Mouse (Mus musculus): ENCODE data around the gene Eepd1.

Gene Eepd1

DNA sequence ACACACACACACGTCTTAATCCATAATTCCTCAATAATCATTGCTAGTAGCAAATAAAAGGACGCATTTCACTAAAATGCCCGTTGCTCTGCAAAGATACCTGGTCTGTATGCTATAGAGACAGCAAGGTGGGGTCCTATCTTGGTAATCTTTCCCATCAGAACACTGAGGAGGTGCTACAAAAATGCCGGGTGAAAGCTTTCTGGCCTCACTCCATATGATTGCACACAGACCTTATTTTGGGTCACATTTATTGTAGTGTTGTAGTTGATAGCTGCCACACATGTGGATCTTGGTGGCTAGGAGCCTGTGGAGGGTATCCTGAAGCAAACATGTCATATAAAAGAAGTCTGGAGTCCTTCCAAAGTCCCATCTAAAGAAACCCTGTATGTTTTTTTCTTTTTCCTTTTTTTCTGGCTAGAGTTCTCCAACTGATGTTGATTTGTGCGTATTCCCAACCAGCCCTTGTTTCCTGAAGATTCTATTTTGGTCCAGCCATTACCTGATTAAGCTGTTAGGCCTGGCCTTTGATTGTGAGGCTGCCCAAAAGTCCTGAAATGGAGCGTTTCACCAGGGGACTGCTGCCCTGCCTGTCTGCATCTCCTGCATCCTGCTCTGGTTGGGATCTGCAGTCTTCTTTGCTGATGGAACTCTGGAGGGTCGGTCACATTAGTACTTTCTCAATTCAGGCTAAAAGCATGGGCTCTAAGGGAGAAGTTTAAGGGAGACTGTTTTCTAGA lies 8.0 kb downstream of the Eepd1 start:
- DNase-seq = no peak

GRCm38 (mm10) chr9:25490278-25491145 lies 9.2 kb downstream of the Eepd1 start:
- DNase-seq = no peak

DNA sequence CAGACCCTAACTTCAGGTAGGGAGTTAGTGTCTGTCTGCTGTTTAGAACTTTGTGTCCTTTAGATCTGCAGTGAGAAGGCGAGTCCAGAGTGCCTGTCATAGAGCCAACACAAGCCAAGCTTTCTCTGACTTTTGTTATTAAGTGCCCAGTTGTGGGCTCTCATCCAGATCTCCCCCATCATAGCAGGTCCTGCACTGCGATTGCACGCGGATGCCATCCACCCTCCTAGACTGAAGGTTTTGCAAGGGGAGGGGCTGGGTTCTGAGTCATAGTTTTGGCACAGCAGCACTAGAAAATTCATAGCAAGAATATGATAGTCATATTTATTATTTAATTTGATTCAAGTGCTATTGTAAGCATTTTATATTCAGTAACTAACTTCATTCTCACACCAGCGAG lies 12.6 kb downstream of the Eepd1 start:
- DNase-seq = no peak

- DNase-seq = no peak
Observed at GRCm38 (mm10) chr9:25495601-25496000, 14.3 kb downstream of the Eepd1 start.

- DNase-seq = no peak
Observed at GRCm38 (mm10) chr9:25496196-25496595, 14.8 kb downstream of the Eepd1 start.

- no peak for DNase-seq
Observed at GRCm38 (mm10) chr9:25496703-25497102, 15.4 kb downstream of the Eepd1 start.

- DNase-seq = no peak
Observed at GRCm38 (mm10) chr9:25498770-25499169, 17.4 kb downstream of the Eepd1 start.

- no peak for DNase-seq
Observed at GRCm38 (mm10) chr9:25499306-25499705, 18.0 kb downstream of the Eepd1 start.

- no peak for DNase-seq
Observed at GRCm38 (mm10) chr9:25500031-25500430, 18.7 kb downstream of the Eepd1 start.

- DNase-seq = no peak
Observed at GRCm38 (mm10) chr9:25508825-25509224, 27.5 kb downstream of the Eepd1 start.

GRCm38 (mm10) chr9:25510572-25510971 lies 29.2 kb downstream of the Eepd1 start:
- DNase-seq = no peak

DNA sequence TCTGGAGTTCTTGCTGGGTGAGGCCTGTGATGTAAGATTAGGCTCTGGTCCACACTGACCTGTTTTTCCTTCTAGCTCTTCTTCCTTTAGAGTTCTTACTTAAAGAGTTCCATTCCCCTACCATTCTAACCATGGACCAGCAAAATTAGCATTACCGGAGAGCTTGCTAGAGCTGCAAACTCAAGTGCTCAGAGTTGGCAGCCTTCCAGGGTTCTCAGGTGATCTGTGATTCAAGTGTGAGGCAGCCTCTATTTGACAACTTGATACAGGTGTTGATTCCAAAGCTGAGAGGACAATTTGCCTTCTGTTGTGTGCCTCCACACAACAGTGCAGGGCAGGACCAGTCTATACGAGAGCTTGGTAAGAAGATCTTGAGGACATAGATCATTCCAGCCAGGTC lies 31.7 kb downstream of the Eepd1 start:
- peak; percentile 43 to 54 for DNase-seq

DNA sequence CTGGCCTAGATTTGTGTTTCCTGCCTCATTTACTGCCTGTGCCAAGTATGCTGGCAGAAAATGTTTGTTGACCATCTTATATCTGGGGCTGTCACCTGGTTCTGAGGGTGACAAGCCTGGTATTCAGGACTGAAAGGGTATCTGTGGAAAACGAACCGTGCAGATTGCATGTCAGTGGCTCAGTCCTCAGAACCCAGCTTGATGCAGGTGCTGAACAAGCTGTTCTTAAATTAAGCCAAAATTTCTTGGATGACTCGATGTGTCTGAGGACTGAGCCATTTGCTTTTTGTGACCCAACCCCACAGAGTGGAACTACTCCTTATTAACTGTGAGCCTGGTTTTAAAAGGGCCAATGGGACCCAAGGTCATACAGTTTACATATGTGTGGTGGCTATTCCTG lies 32.2 kb downstream of the Eepd1 start:
- peak; percentile 33 to 59 for DNase-seq

DNA sequence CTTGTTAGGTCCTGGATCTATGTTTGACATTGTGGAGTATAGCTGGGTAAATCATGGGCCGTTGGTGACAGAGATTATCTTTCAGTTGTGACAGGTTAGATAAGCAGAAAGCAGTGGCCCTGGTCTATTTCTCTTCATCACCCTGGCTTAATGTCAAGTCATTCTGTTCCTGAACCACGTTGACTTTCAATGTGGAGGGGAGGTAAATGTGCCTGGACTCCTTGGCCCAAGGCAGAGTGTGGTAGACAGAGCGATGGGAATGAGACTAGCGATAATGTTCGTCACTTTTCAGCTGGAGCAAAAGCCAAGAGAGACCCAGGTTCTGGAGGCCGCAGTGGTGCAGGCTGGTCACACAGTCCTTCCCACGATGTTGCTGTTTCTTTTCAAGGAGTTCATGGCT lies 35.3 kb downstream of the Eepd1 start:
- no peak for DNase-seq

- no peak for DNase-seq
Observed at GRCm38 (mm10) chr9:25517982-25518381, 36.6 kb downstream of the Eepd1 start.

DNA sequence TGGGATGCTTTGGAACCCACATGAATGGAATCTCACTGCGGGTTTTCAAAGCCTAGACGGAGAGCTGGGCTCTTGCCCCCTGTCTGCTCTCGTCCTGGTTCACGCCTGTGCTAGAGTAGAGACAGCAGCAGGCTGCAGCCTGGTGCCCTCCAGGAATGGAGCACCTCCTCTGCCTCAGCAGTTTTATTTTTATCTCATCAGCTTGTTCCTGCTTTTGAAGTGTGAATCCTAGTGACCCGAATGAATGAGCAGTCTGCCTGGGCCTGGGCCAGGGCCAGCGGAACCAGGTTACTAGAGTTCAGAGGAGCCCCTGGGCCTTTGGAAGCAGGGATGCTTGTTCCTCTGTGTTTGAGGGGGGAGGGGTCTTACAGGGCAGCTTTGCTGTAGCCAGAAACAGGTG lies 37.8 kb downstream of the Eepd1 start:
- peak; percentile 44 to 45 for DNase-seq

DNA sequence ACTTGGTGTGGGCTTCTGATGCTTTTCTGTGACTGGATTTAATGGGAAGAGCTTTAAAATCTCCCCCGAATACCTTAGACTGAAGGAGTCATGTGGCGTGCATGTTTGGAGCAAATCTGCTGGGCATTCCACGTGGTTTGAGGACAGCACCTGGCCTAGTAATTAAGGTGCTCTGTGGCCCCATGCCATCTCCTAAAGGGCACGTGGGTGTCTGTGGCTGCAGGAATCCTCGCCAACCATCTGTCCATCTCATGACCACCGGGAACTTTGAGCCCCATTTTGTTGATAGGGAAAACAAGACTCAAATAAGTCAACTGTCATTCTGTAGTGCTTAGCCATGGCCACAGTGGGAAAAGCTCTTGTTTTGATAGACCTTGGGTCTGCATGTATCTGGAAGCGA lies 39.5 kb downstream of the Eepd1 start:
- DNase-seq = peak; percentile 34 to 47

- DNase-seq = no peak
Observed at GRCm38 (mm10) chr9:25521825-25522224, 40.5 kb downstream of the Eepd1 start.

DNA sequence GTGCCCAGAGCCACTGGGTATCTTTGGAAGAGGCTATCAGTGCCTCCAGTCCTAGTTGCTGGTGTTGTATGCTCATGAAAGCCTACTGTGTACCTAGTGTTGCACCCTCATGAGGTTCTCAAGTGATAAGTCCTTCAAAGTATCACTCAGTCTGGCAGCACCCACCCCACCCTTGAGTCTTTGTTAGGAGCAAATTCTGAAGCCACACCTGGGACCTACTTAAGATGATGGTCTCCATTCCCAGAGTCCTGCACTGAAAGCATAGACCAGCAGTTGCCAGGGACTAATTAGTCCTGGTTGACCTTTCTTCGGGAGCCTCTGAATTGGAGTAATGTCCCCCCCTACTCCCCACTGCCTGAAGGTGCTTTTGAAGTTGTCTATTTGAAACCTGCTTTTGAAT lies 45.2 kb downstream of the Eepd1 start:
- DNase-seq = no peak

GRCm38 (mm10) chr9:25526927-25527337 lies 45.6 kb downstream of the Eepd1 start:
- DNase-seq = no peak

- no peak for DNase-seq
Observed at GRCm38 (mm10) chr9:25527359-25528038, 46.2 kb downstream of the Eepd1 start.

DNA sequence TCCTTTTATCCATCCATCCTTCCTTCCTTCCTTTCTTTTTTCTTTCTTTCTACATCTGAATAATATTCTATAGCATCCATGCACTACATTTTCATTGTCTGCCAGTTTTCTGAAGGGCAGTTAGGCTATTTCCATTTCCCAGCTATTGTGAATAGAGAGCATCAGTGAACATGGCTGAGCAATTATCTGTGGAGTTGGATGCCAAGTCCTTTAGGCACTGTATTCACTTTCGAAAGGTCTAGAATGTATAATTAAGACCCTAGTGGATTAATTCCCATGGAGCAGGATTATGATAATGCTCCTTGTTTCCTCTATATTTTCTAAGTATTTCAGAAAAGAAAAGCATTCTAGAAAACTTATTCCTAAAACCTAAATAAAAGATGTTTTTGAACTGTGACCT lies 50.3 kb downstream of the Eepd1 start:
- no peak for DNase-seq

GRCm38 (mm10) chr9:25532105-25532504 lies 50.8 kb downstream of the Eepd1 start:
- no peak for DNase-seq

GRCm38 (mm10) chr9:25535487-25535886 lies 54.1 kb downstream of the Eepd1 start:
- DNase-seq = no peak

All from cerebellum, postnatal 36 days (tissue).